Mouse (Mus musculus) embryonic facial prominence, embryonic 15.5 days (tissue): ENCODE data around the gene Rnh1. TPM values are rescaled to one million over a fixed set of nuclear protein-coding genes. Genes with fewer than 3 reads are reported as not detected.

Source experiments
- ATAC-seq: fragments of 200-750 bp; cut with Nextera tagmentation; 2 replicates; pipeline ENCODE4 v1.8.0; 2017; ENCODE audit warnings: low read depth, moderate TSS enrichment; ENCODE audit not compliant: insufficient number of reproducible peaks, low FRiP score, low TSS enrichment
- H3K27ac ChIP-seq: fragments of 300-500 bp; sonication (generic); replicated peaks from 2 replicates; pipeline ENCODE4 v1.5.1; 2015; ENCODE audit warnings: mild to moderate bottlenecking, inconsistent platforms
- H3K27me3 ChIP-seq: fragments of 300-500 bp; sonication (generic); 2 replicates; pipeline ENCODE4 v1.6.1; 2015; ENCODE audit warnings: inconsistent platforms
- H3K36me3 ChIP-seq: fragments of 300-500 bp; sonication (generic); 2 replicates; pipeline ENCODE4 v1.6.1; 2015; ENCODE audit warnings: mild to moderate bottlenecking, inconsistent platforms
- H3K4me1 ChIP-seq: fragments of 300-500 bp; sonication (generic); 2 replicates; pipeline ENCODE4 v1.6.1; 2015; ENCODE audit warnings: inconsistent platforms
- H3K4me2 ChIP-seq: fragments of 300-500 bp; sonication (generic); replicated peaks from 2 replicates; pipeline ENCODE4 v1.6.1; 2015; ENCODE audit warnings: mild to moderate bottlenecking, inconsistent platforms
- H3K4me3 ChIP-seq: fragments of 300-500 bp; sonication (generic); replicated peaks from 2 replicates; pipeline ENCODE4 v1.5.1; 2015; ENCODE audit warnings: mild to moderate bottlenecking, inconsistent platforms
- H3K9ac ChIP-seq: fragments of 300-500 bp; sonication (generic); 2 replicates; pipeline ENCODE4 v1.6.1; 2015; ENCODE audit warnings: inconsistent platforms
- H3K9me3 ChIP-seq: fragments of 300-500 bp; sonication (generic); replicated peaks from 2 replicates; pipeline ENCODE4 v1.6.1; 2016; ENCODE audit warnings: inconsistent platforms
- WGBS: fragments of 180-500 bp; shearing (Covaris S2); methylation state at CpG from one replicate; pipeline ENCODE4 v1.1.7; 2015; 5-methylcytosine and 5-hydroxymethylcytosine counted together
- polyA plus RNA-seq: library from polyadenylated mRNA; unstranded; fragments of >200 nt; fragmentation: Nextera tagmentation; extraction: Ambion mirVana; gene quantifications from 2 replicates; pipeline ENCODE4 v1.2.1, GENCODE M21; 2015

The Rnh1 gene
- 210 and 216 TPM in 2 replicates for polyA plus RNA-seq

DNA sequence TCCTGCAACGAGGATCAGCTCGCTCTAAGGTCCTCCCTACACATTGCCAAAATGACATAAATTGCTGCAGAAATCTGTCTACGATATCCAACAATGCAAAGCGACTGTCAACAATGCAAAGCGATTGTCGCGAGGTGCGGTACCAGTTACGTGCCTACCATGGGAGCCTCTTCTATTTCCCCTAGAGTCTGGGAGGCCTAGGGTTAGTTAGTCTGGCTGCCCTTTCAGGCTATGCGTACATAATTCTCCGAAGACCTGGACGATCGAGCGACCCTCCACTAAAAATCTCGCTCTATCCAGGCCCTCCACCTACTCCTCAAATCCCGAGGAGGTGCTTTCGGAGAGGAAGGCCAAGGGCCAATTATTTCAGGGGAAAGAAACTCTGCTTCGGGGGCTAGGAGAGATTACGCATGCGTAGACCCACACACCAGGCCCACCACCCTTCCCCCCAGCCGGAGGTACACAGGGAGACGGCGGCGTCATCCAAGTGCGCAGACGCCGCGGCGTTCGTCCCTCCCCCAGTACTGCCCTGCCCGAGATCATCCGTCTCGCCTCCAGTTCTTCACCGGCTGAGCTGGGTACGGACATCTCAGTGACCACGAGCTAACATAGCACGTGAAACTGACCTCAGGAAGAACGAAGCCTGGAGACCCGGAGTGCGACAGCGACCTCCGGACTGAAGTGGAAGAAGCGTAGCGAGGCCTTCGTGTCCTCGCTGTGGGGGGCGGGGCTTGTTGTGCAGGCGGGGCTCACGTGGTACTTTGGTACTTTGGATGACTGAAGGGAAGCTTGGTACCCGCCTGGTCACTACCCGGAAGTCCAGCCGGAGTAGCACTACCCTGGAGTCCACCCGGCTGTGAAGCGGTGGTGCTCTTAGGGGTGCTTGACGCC is at the start of gene Rnh1:
TSS of gene Rnh1 (minus strand) at position 742 of the 891 bp plus-strand sequence.
- Histone ChIP-seq H3K36me3 (no peaks in the 10 kb centered on the region), H3K4me2 (peak within 1 kb of the TSS; percentile 74), H3K9me3 (no peaks in the 10 kb centered on the region), H3K4me1 (peaks cover 36% of the 10 kb centered on the region), H3K9ac (peak within 1 kb of the TSS; percentile 53), H3K27ac (peak within 1 kb of the TSS; percentile 94), H3K27me3 (no peaks in the 10 kb centered on the region), H3K4me3 (peak within 1 kb of the TSS; percentile 63)
- ATAC-seq = peak; percentile 95
- 3% methylated on average over 55 of the region's 55 CpGs for WGBS

DNA sequence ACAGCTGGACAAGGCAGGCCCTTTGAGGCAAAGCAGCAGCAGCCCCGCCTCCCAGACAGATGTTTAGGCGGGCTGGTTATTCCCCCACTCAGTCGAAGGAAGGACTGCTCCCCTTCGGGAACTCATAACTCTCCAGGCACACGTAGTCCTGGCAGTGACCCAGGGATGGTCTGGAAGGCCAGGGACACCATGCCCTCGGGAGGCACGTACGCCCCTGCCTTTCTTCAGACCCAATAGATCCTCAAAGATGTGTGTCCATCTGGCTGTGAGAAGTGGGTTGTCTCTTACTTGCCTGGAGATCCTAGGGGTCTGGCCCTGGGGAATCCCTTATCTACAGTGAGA is 49.4 kb upstream of the Rnh1 start:
- Histone ChIP-seq H3K36me3 (peaks cover 4% of the 10 kb centered on the region; the same call in 1 of the 2 replicates), H3K4me2 (peak overlapping the region; percentile 90), H3K9me3 (no peaks in the 10 kb centered on the region), H3K27ac (peak overlapping the region; percentile 90), H3K4me3 (peak overlapping the region; percentile 64), H3K4me1 (peaks cover 40% of the 10 kb centered on the region), H3K9ac (no peak overlapping the region; the same call in 1 of the 2 replicates), H3K27me3 (no peaks in the 10 kb centered on the region)
- WGBS = 8% methylated on average over 8 of the region's 8 CpGs
- ATAC-seq = no peak

DNA sequence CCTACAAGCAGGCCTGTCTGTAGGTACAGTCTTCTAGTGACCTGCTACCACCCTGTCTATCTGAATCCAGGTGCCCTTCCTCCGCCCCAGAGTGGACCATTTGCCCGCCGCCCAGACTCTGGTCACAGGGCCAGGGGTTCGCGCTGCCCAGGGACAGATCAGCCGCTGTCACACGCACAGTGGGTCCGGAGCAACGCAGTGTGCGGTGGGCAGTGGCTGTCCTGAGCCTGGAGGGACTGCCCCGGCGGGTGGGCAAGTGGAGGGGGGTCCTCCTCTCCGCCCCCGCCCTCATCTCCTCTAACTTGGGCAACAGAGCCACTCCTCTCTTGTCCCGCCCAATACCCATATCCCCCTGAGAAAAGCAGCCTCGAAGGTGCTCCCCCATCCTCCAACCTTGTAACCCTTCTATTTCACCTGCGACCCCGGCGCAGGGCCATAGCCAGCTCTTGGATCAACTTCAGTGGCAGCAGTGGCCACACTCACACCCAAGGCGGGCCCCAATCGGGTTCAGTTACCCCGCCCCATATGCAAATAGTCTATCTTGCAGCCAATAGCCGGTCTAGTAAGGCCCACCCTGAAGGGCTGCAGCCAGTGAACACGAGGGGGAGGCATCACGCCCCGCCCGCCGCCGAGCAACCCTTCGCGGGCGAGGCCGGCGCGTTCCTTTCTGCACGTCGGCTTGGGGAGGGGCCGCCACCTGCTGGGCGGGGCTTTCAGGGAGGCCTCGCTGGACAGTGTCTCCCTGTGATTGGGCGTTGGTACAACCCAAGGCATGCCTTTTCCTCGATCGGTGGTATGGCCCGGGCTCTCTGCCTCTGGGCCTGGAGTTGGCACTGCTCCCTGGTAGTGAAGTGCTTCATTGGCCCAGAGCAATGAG is 48.8 kb upstream of the Rnh1 start:
- H3K4me3 ChIP-seq = peak overlapping the region; percentile 64
- H3K27me3 ChIP-seq = no peaks in the 10 kb centered on the region
- WGBS = 3% methylated on average over 44 of the region's 44 CpGs
- peaks cover 4% of the 10 kb centered on the region; the same call in 1 of the 2 replicates for H3K36me3 ChIP-seq
- peaks cover 46% of the 10 kb centered on the region for H3K4me1 ChIP-seq
- no peaks in the 10 kb centered on the region for H3K9me3 ChIP-seq
- H3K9ac ChIP-seq = peak overlapping the region; percentile 62
- peak; percentile 98 for ATAC-seq
- peak overlapping the region; percentile 90 for H3K4me2 ChIP-seq
- peak overlapping the region; percentile 90 for H3K27ac ChIP-seq

DNA sequence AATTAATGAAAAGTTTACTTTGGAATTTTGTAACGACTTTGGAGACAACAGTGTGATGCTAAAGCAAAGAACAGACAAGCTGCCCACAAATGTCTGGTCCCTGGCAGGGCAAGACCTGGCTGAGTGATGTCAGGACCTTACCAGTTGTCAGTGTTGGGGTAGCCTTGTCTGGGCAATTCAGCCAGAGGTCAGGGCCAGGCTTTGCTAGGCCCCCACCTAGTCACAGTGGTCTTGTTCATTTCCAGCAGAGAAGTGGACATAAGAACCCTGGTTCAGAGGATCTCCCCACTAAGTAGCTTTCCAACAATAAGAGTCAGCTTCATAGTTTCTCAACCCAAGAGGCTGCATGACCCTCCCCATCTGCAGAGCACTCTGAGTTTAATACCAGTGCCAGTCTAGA is 47.7 kb upstream of the Rnh1 start:
- Histone ChIP-seq H3K9ac (peak overlapping the region; percentile 62), H3K4me2 (peak overlapping the region; percentile 90), H3K4me1 (peaks cover 52% of the 10 kb centered on the region), H3K36me3 (peaks cover 4% of the 10 kb centered on the region; the same call in 1 of the 2 replicates), H3K27me3 (no peaks in the 10 kb centered on the region), H3K4me3 (peak overlapping the region; percentile 64), H3K9me3 (no peaks in the 10 kb centered on the region), H3K27ac (peak overlapping the region; percentile 34; the same call in 1 of the 2 replicates)
- ATAC-seq = no peak
- WGBS = 64% methylated on average over 1 of the region's 1 CpGs

DNA sequence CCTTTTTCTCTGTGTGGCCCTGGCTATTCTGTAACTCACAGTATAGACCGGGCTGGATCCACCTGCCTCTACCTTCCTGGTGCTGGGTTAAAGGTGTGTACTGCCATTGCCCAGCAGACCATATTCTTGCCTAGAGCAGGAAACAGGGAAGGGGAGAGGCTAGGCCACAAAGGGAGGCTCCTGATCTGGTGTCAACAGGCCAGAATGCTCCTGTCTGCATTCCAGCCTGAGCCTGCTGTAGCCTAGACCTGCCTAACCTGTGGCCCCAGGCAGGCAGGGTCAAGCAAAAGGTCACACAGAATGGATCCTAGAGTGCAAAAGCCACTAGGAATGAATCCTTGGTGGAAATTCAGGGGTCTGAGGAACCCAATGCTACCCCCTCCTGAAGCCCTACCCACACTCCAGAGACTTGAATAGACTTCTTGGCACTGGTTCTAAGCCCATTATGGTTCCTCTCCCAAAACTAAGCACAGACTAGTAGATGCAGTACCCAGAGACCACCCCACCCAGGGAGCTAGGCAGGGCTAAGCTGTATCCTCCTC is 47.0 kb upstream of the Rnh1 start:
- Histone ChIP-seq H3K4me2 (no peak overlapping the region), H3K27ac (no peak overlapping the region), H3K36me3 (peaks cover 4% of the 10 kb centered on the region; the same call in 1 of the 2 replicates), H3K4me3 (no peak overlapping the region), H3K9ac (no peak overlapping the region), H3K4me1 (peaks cover 59% of the 10 kb centered on the region), H3K9me3 (no peaks in the 10 kb centered on the region), H3K27me3 (no peaks in the 10 kb centered on the region)
- 89% methylated on average over 1 of the region's 1 CpGs for WGBS
- no peak for ATAC-seq

DNA sequence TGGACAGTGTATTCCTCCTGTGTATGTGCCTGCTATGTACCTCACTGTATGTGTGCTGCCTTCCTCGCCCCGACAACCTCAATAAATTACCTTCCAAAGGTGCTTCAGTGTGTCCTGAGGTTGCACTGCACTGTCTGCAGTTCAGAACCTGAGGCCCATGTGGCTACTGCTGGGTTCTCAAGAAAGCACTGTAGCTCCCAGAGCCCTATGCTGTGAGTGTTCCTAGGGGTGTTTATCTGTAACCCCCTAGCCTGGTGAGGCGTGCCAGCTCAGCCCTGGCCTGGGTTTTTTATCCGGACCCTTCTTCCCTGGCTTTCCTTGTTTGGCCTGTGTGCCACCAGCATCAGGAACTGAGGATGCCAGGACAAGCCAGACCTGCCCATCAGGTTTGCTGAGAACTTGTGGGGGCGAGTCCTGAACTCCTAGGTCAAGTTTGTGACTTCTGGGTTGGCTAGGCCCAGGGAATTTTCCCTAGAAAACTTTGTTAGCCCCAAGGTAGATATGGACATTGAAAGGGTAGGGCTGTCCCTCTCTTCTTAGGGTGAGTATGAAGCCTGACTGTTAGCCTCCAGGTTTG is 46.0 kb upstream of the Rnh1 start:
- H3K4me1 ChIP-seq = peaks cover 61% of the 10 kb centered on the region
- WGBS = 68% methylated on average over 5 of the region's 5 CpGs
- peaks cover 4% of the 10 kb centered on the region; the same call in 1 of the 2 replicates for H3K36me3 ChIP-seq
- no peak for ATAC-seq
- no peaks in the 10 kb centered on the region for H3K27me3 ChIP-seq
- no peaks in the 10 kb centered on the region for H3K9me3 ChIP-seq
- H3K27ac ChIP-seq = peak overlapping the region; percentile 53; the same call in 1 of the 2 replicates
- H3K4me2 ChIP-seq = no peak overlapping the region
- H3K4me3 ChIP-seq = no peak overlapping the region
- H3K9ac ChIP-seq = no peak overlapping the region

DNA sequence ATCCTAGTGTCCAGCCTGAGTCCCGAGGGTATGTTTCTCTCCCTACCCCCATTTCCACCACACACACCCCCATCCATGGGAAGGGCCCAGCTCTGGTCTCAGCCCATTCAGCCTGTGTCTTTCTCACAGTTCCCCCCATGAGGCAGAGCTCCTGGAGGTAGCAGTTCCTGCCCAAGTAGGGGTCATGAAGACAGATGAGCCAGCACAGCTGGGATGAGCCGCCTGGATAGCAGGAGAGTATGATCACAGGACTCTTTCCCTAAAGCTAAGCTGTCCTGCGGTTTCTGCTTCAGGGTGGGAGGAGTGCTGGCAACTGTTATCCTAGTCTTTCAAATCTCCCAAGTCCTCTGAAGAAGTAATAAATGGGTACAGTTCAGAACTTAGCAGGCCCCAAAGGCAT is 45.5 kb upstream of the Rnh1 start:
- Histone ChIP-seq H3K9me3 (no peaks in the 10 kb centered on the region), H3K27ac (peak overlapping the region; percentile 53; the same call in 1 of the 2 replicates), H3K36me3 (peaks cover 4% of the 10 kb centered on the region; the same call in 1 of the 2 replicates), H3K4me1 (peaks cover 61% of the 10 kb centered on the region), H3K9ac (no peak overlapping the region), H3K27me3 (no peaks in the 10 kb centered on the region), H3K4me2 (no peak overlapping the region), H3K4me3 (no peak overlapping the region)
- 76% methylated on average over 3 of the region's 3 CpGs for WGBS
- ATAC-seq = no peak

DNA sequence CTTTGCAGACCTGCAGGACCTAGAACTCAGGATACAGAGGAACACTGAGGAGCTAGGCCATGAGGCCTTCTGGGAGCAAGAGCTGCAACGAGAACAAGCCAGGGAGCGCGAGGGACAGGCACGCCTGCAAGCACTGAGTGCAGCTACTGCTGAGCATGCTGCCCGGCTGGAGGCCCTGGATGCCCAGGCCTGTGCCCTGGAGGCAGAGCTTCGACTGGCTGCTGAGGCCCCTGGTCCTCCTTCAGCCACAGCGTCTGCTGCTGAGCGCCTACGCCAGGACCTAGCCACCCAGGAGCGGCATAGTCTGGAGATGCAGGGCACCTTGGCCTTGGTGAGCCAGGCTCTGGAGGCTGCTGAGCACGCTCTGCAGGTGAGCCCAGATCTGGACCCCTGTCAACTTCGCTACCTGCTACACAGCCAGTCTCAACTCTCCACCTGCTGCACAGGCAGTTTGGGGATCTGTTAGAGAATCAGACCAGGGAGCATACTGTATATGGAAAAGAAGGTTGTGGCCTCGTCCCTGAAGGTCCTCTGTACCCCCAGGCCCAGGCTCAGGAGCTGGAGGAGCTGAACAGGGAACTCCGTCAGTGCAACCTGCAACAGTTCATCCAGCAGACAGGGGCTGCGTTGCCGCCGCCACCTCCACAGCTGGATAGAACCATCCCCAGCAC is 44.8 kb upstream of the Rnh1 start:
- ATAC-seq = no peak
- H3K36me3 ChIP-seq = peaks cover 4% of the 10 kb centered on the region; the same call in 1 of the 2 replicates
- peak overlapping the region; percentile 53; the same call in 1 of the 2 replicates for H3K27ac ChIP-seq
- 86% methylated on average over 17 of the region's 17 CpGs for WGBS
- H3K9ac ChIP-seq = no peak overlapping the region
- peaks cover 56% of the 10 kb centered on the region for H3K4me1 ChIP-seq
- H3K9me3 ChIP-seq = no peaks in the 10 kb centered on the region
- H3K27me3 ChIP-seq = no peaks in the 10 kb centered on the region
- H3K4me2 ChIP-seq = no peak overlapping the region
- H3K4me3 ChIP-seq = 0 out of 2 replicates have a peak overlapping the region, but pooled peaks have one; percentile 73

DNA sequence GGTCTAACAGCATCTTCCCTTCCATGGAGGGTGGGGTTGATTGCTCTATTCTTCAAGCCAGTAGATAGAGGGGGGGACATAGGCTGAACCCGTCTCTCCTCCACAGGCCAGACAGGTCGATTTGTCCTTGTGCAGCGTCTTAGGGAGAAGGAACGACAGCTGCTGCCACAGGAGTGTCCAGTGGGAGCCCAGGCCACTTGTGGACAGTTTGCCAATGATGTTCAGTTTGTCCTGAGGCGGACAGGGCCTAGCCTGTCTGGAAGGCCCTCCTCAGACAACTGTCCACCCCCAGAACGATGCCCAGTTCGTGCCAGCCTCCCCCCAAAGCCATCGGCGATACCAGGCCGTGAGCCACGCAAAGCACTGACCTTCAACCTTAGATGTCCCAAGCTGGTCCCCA is 44.2 kb upstream of the Rnh1 start:
- ATAC-seq = no peak
- Histone ChIP-seq H3K4me1 (peaks cover 50% of the 10 kb centered on the region), H3K4me2 (peak overlapping the region; percentile 95), H3K27ac (0 out of 2 replicates have a peak overlapping the region, but pooled peaks have one; percentile 90), H3K9ac (no peak overlapping the region), H3K4me3 (peak overlapping the region; percentile 73), H3K9me3 (no peaks in the 10 kb centered on the region), H3K36me3 (peaks cover 4% of the 10 kb centered on the region; the same call in 1 of the 2 replicates), H3K27me3 (no peaks in the 10 kb centered on the region)
- 85% methylated on average over 11 of the region's 11 CpGs for WGBS
